Mouse (Mus musculus) 3T3-L1 (cell line): ENCODE data around the gene Apobec4.

ENCODE experiments used
- DNase-seq: peaks from one replicate; pipeline ENCODE4 v3.0.0-alpha.2; 2015; ENCODE audit warnings: low read depth, low spot score

Apobec4 gene

DNA sequence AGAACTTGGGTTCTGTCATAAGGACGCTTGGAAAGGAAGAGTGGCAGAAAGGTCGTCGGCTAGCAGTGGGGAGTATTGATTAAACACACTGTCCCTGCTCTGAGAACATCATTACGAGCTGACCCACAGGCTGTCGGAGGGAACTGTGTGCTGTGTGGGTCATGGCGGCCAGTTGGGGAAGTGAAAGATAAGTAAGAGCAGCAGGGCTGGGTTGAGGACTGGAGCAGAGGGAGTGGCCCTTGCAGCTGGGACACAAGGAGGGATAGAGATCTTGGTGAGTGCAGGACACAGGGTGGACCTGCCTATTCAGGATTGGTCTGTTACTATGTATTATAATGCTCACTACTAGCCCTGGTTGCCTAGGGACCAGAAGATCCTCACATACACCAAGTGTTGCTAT, 54.6 kb downstream of the Apobec4 start:
- no peak for DNase-seq
